Mouse (Mus musculus) stomach, postnatal 0 days (tissue): Measurements from ENCODE around the gene Inpp5e.

Experiments
- CTCF ChIP-seq: IDR thresholded peaks from 2 replicates; pipeline ENCODE4 v1.5.1; 2016; ENCODE audit warnings: antibody characterized with exemption, low read depth, mild to moderate bottlenecking, moderate library complexity
- EP300 ChIP-seq: optimal IDR thresholded peaks from 2 replicates; pipeline ENCODE3; 2016; ENCODE audit warnings: antibody characterized with exemption

DNA sequence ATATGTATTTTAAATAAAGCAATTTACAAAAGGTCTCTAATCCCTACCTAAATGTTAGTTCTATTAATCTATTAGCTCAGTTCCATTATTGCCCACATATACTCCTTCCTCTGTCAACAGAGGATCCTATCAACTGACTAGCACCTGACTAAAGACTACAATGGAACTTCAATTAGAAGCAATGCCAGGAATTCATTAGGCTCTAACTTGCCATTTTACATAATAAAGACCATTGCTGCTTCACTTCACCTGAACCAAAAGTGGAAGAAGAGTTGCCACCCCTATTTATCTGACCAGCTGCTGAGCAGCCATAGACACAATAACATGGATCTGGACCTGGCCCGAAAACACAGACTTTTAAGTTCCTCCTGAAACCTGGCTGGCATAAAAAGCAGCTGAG is 33.8 kb upstream of the Inpp5e start:
- no peak for TF ChIP-seq CTCF
- TF ChIP-seq EP300 = no peak
